Mouse (Mus musculus) limb, embryonic 14.5 days (tissue): ENCODE results near the gene Pamr1. TPM values are rescaled to one million over a fixed set of nuclear protein-coding genes. Genes with fewer than 3 reads are reported as not detected.

Experiments used
- ATAC-seq: fragments of 200-750 bp; cut with Nextera tagmentation; 2 replicates; pipeline ENCODE4 v1.8.0; 2017; ENCODE audit warnings: low read depth, moderate number of reproducible peaks, moderate TSS enrichment; ENCODE audit not compliant: low FRiP score
- DNase-seq: peaks from one replicate; pipeline ENCODE4 v3.0.0-alpha.2; 2015; ENCODE audit warnings: low spot score
- H3K27ac ChIP-seq: fragments of 300-500 bp; sonication (generic); replicated peaks from 2 replicates; pipeline ENCODE4 v1.5.1; 2014; ENCODE audit warnings: low read depth, mild to moderate bottlenecking, low read length, moderate library complexity, mixed read lengths
- H3K27me3 ChIP-seq: fragments of 300-500 bp; sonication (generic); 2 replicates; pipeline ENCODE4 v1.6.1; 2014; ENCODE audit warnings: low read length, mixed read lengths; ENCODE audit not compliant: control insufficient read depth, insufficient read depth
- H3K36me3 ChIP-seq: fragments of 300-500 bp; sonication (generic); 2 replicates; pipeline ENCODE4 v1.6.1; 2014; ENCODE audit warnings: mild to moderate bottlenecking, low read length, moderate library complexity, mixed read lengths; ENCODE audit not compliant: control insufficient read depth, insufficient read depth
- H3K4me1 ChIP-seq: fragments of 300-500 bp; sonication (generic); 2 replicates; pipeline ENCODE4 v1.6.1; 2014; ENCODE audit warnings: antibody characterized with exemption, low read length, mixed read lengths; ENCODE audit not compliant: control insufficient read depth, insufficient read depth
- H3K4me2 ChIP-seq: fragments of 300-500 bp; sonication (generic); replicated peaks from 2 replicates; pipeline ENCODE4 v1.6.1; 2014; ENCODE audit warnings: low read depth, mild to moderate bottlenecking, low read length, moderate library complexity; ENCODE audit not compliant: severe bottlenecking
- H3K4me3 ChIP-seq: fragments of 300-500 bp; sonication (generic); replicated peaks from 2 replicates; pipeline ENCODE4 v1.5.1; 2014; ENCODE audit warnings: low read length
- H3K9ac ChIP-seq: fragments of 300-500 bp; sonication (generic); 2 replicates; pipeline ENCODE4 v1.6.1; 2014; ENCODE audit warnings: mild to moderate bottlenecking, low read depth, low read length, moderate library complexity; ENCODE audit not compliant: severe bottlenecking
- H3K9me3 ChIP-seq: fragments of 300-500 bp; sonication (generic); 2 replicates; pipeline ENCODE4 v1.6.1; 2016; ENCODE audit warnings: low read length; ENCODE audit not compliant: control insufficient read depth
- POLR2A ChIP-seq: fragments of 200-500 bp; IDR thresholded peaks from 2 replicates; pipeline ENCODE4 v1.8.0; 2012; ENCODE audit warnings: inconsistent platforms, mild to moderate bottlenecking, moderate library complexity, borderline replicate concordance; ENCODE audit not compliant: insufficient read depth, insufficient read length; ENCODE audit errors: extremely low read depth
- WGBS: fragments of 180-500 bp; shearing (Covaris S2); extraction: QIAGEN DNeasy Blood & Tissue Kit; methylation state at CpG from one replicate; pipeline ENCODE4 v1.1.7; 2014; 5-methylcytosine and 5-hydroxymethylcytosine counted together
- polyA plus RNA-seq, 2 experiments: library from polyadenylated mRNA; depleted of rRNA in 1 of 2; stranded (reverse) in 1 of 2; unstranded in 1 of 2; fragments of >200 nt; fragmentation: Nextera tagmentation in 1 of 2; extraction: Ambion mirVana in 1 of 2; gene quantifications; 2 replicates each; pipeline versions ENCODE4 v1.2.1 to v1.2.3; 2012 to 2014

Gene Pamr1
- polyA plus RNA-seq, 2 experiments = 58.9 to 70.8 TPM

DNA sequence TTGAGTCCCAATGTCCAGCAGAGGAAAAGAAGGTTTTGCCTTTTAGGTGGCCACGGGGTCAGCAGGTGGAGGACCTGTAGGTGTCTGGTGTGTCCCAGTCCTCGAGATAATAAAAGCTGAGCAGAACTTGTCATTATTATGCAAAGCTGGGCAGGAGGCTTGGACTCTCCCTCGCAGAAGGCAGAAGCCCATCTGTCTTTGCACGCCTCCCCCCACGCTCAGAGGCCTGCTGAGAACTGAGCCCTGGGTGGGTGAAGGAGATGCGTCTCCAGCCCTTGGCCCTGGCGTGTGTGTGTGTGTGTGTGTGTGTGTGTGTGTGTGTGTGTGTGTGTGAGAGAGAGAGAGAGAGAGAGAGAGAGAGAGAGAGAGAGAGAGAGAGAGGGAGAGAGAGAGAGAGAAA is 107.9 kb downstream of the Pamr1 start:
- Histone ChIP-seq H3K9ac (no peak overlapping the region), H3K4me1 (peaks cover 9% of the 10 kb centered on the region), H3K4me3 (no peak overlapping the region; the same call in 1 of the 2 replicates), H3K9me3 (no peaks in the 10 kb centered on the region), H3K4me2 (peak overlapping the region; percentile 97; the same call in 1 of the 2 replicates), H3K27ac (no peak overlapping the region), H3K36me3 (no peaks in the 10 kb centered on the region), H3K27me3 (peaks cover 44% of the 10 kb centered on the region)
- no peak for ATAC-seq
- no peak for TF ChIP-seq POLR2A
- WGBS = 20% methylated on average over 7 of the region's 7 CpGs
- no peak for DNase-seq

DNA sequence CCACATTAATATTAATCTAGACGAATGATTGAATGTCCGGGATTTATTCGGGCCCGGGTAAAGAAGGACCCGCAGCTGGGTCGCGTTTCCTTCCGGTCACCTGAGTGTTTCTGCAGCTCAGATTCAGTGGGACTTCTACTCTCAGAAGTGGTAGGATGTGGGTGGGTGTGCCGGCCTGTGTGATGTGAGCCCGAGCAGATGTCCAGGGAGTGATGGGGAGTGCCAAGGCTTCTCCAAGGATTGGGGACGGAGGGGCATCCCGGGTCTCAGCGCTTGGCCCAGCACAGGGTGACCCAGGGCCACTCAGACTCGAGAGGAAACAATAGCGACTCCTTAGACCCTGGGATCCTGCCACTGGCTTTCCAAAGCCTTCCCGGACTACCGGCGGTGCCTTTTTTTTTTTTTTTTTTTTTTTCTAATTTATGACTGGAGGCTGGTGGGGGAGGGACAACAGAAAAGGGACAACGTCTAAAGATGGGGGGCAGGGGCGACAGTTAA is 108.4 kb downstream of the Pamr1 start, which contains the start of gene Slc1a2:
Gene Slc1a2 (plus strand): TSS at position 497 of the 498 bp plus-strand sequence.
- H3K36me3 ChIP-seq = no peaks in the 10 kb centered on the region
- peaks cover 11% of the 10 kb centered on the region for H3K4me1 ChIP-seq
- ATAC-seq = no peak
- under 1% methylated on average over 20 of the region's 20 CpGs for WGBS
- no peak within 1 kb of the TSS for H3K27ac ChIP-seq
- H3K4me2 ChIP-seq = peak within 1 kb of the TSS; percentile 97
- no peak for DNase-seq
- H3K9ac ChIP-seq = peak within 1 kb of the TSS; percentile 58
- H3K4me3 ChIP-seq = peak within 1 kb of the TSS; percentile 66
- no peak for TF ChIP-seq POLR2A
- no peaks in the 10 kb centered on the region for H3K9me3 ChIP-seq
- H3K27me3 ChIP-seq = peaks cover 44% of the 10 kb centered on the region

DNA sequence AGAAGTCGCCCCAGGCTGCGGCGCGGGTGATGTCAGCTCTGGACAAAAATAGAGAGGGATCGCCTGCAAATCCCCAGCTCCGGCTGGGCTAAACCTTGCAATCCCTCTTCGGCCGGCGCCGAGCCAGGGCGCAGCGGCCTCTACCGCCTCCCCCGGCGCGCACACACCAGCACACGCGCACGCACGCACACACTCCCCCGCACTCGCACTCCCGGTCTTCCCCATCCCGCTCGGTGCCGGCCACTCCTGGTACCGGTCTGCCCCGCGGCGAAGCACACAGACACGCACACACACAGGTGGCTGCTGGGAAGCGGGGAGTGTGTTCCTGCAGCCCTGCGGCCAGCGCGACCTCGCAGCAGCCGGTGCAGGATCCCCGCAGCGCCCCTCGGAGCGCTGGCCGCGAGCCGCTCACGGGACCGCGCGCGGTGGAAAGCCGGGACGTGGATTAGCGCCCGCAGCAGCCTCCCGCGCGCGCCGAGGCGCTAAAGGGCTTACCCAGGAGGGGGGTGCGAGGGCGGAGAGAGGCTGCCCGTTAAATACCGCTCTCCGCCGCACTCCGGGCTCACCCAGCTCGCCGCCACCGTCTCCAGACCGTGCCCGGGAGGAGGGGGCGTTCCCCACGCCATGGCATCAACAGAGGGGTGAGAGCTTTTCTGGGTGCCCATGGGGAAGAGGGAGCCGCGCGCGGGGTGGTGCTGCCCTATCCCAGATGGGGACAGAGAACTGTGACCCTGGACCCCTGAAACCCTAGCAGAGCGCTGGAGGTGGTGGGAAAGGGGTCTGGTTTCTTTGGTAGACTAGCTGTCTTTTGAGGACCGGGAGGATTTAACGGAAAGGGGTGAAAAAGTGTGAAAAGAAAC is 109.1 kb downstream of the Pamr1 start:
- H3K4me1 ChIP-seq = peaks cover 11% of the 10 kb centered on the region
- peaks cover 44% of the 10 kb centered on the region for H3K27me3 ChIP-seq

DNA sequence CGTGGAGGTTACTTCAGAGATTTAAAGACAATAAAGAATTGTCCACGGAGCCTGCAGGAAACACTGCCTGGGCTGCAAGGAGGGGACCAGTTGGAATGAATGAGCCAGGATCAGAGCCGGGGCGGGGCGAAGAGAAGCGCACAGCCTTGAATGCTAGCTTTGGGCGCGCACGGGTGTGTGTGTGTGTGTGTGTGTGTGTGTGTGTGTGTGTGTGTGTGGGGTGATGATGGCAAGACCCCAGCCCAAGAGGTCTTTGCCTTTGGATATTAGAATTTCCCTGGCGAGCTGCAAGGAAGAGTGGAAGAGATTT is 109.7 kb downstream of the Pamr1 start:
- Histone ChIP-seq H3K9ac (0 out of 2 replicates have a peak overlapping the region, but pooled peaks have one; percentile 58), H3K9me3 (no peaks in the 10 kb centered on the region), H3K27ac (no peak overlapping the region), H3K36me3 (no peaks in the 10 kb centered on the region), H3K27me3 (peaks cover 44% of the 10 kb centered on the region), H3K4me3 (peak overlapping the region; percentile 66), H3K4me1 (peaks cover 11% of the 10 kb centered on the region), H3K4me2 (peak overlapping the region; percentile 97)
- DNase-seq (peak; percentile 30), ATAC-seq (peak; percentile 42; the same call in 1 of the 2 replicates)
- 2% methylated on average over 10 of the region's 10 CpGs for WGBS
- TF ChIP-seq POLR2A = no peak

More for the DNA sequence above, 109.1 kb downstream of the Pamr1 start:
- Histone ChIP-seq H3K4me3 (peak overlapping the region; percentile 66), H3K27ac (no peak overlapping the region), H3K9ac (peak overlapping the region; percentile 58), H3K9me3 (no peaks in the 10 kb centered on the region), H3K36me3 (no peaks in the 10 kb centered on the region), H3K4me2 (peak overlapping the region; percentile 97)
- ATAC-seq (peak; percentile 80), DNase-seq (peak; percentile 62)
- no peak for TF ChIP-seq POLR2A
- WGBS = 1% methylated on average over 49 of the region's 80 CpGs

DNA sequence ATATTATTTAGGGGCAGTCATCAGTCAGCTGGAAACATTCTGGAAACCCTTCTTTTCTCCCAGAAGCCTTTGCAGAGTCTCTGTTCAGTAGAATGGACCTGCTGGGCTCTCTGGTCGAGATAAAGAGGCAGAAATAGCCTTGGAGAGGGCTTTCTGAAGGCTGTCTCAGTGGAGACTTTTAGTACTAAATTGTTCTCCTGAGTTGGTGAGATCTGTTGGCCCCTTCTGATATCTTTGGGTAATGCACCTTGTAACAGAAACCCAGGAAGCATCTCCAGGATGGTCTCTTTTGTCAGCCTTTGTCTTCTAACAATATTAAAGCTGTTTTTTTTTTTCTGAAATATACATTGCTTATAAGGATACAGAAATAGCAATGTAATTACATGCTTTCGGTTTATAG is 111.2 kb downstream of the Pamr1 start:
- ATAC-seq (no peak), DNase-seq (no peak)
- Histone ChIP-seq H3K4me1 (peaks cover 11% of the 10 kb centered on the region), H3K9ac (no peak overlapping the region), H3K9me3 (no peaks in the 10 kb centered on the region), H3K27me3 (peaks cover 44% of the 10 kb centered on the region), H3K4me3 (no peak overlapping the region), H3K27ac (no peak overlapping the region), H3K4me2 (no peak overlapping the region), H3K36me3 (no peaks in the 10 kb centered on the region)
- 55% methylated on average over 2 of the region's 2 CpGs for WGBS
- no peak for TF ChIP-seq POLR2A
